Comparison of ENCODE assay signal across 12 mouse cellular contexts in the genomic region with DNA sequence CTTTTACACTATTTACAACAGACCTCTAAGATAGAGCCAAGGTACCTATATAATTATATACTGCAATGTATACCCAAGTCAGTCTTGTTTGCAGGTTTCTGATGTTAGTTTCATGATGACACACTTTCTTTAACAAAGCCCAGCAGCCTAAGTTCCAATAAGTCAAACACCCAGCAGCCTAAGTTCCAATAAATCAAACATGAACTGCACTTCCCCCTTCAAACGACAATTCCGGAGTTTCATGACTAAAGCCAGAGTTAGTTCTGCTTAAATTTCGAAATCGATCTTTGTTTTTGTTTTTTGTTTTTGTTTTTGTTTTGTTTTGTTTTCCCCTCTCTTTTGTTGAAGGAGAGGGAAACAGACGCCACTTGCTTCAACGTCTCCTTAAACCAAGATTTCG. TPM values are rescaled to one million over a fixed set of nuclear protein-coding genes. Genes with fewer than 3 reads are reported as not detected.
A peak's percentile ranks its signal among the peaks of the same experiment; 100 is the strongest.
DNase-seq lines count a peak whose midpoint lies in the region; ATAC-seq and TF ChIP-seq lines count a peak whose summit lies in the region.
"Had no signal": no experiment of that assay in that cellular context is flagged by ENCODE, and none has a peak within 500 bp of the region (broad histone marks: within the 10 kb centered on the region; RNA-seq: fewer than 3 reads in every experiment).

No protein-coding gene starts in this region.

- H3K79me2 ChIP-seq in liver, adult 2 months (ENCODE audit: control insufficient read depth, insufficient read depth, low read length), result no peaks in the 10 kb centered on the region

- H3K27me3 ChIP-seq in heart, embryonic 13.5 days (replicated peaks), result no peaks in the 10 kb centered on the region
- H3K27me3 ChIP-seq in liver, adult 2 months (ENCODE audit: control insufficient read depth, insufficient read depth, low read length), result no peaks in the 10 kb centered on the region
- no peaks in the 10 kb centered on the region for H3K27me3 ChIP-seq in liver, postnatal 0 days (ENCODE audit: insufficient read depth, low read length)
- no peaks in the 10 kb centered on the region for H3K27me3 ChIP-seq in forebrain, embryonic 14.5 days (replicated peaks; ENCODE audit: control insufficient read depth, insufficient read depth, low read length)
- H3K27me3 ChIP-seq: hindbrain, embryonic 13.5 days had no signal

- H3K9ac ChIP-seq in heart, embryonic 13.5 days, result no peak overlapping the region
- H3K9ac ChIP-seq in liver, adult 2 months (ENCODE audit: low read depth, low read length), result no peak overlapping the region
- H3K9ac ChIP-seq in liver, postnatal 0 days (replicated peaks), result no peak overlapping the region
- no peak overlapping the region for H3K9ac ChIP-seq in forebrain, embryonic 14.5 days (ENCODE audit: low read length)
- H3K9ac ChIP-seq: hindbrain, embryonic 13.5 days had no signal

- H3K27ac ChIP-seq in heart, embryonic 13.5 days (replicated peaks), result peak overlapping the region; percentile 73
- H3K27ac ChIP-seq in liver, adult 2 months (replicated peaks; ENCODE audit: insufficient read depth, low read depth, low read length), result peak overlapping the region; percentile 68
- peak overlapping the region; percentile 40; the same call in 1 of the 2 replicates for H3K27ac ChIP-seq in liver, postnatal 0 days (ENCODE audit: low read depth)
- no peak overlapping the region for H3K27ac ChIP-seq in forebrain, embryonic 14.5 days (ENCODE audit: low read depth, low read length)
- H3K27ac ChIP-seq: embryonic facial prominence, embryonic 10.5 days; hindbrain, embryonic 13.5 days had no signal

- TF ChIP-seq EP300 in liver, postnatal 0 days (IDR thresholded peaks at IDR 0.05; ENCODE audit: low read depth), result no peak

- TF ChIP-seq POLR2A in liver, adult 2 months (IDR thresholded peaks at IDR 0.05; ENCODE audit: extremely low read depth, insufficient read depth, low read length), result no peak

- peak overlapping the region; percentile 46 for H3K4me2 ChIP-seq in heart, embryonic 13.5 days
- H3K4me2 ChIP-seq in liver, postnatal 0 days (ENCODE audit: low read depth, low read length), result peak overlapping the region; percentile 59
- no peak overlapping the region for H3K4me2 ChIP-seq in forebrain, embryonic 14.5 days (ENCODE audit: low read length)

- no peak for DNase-seq in heart, adult 18-20 months
- peak; percentile 18 for DNase-seq in liver, adult 2 months (ENCODE audit: extremely low read depth, low read depth, low spot score)
- no peak for DNase-seq in liver
- DNase-seq in liver, postnatal 0 days, result no peak
- no peak for DNase-seq in ovary, postnatal 10 days (ENCODE audit: low spot score)
- DNase-seq in forebrain, embryonic 14.5 days (ENCODE audit: low spot score), result no peak
- DNase-seq: cerebellum, adult 2 months had no signal

- no peak overlapping the region for H3K4me3 ChIP-seq in heart, embryonic 13.5 days
- H3K4me3 ChIP-seq in liver, adult 2 months (ENCODE audit: insufficient read depth, low read depth, low read length), result no peak overlapping the region
- peak overlapping the region; percentile 1; the same call in 1 of the 2 replicates for H3K4me3 ChIP-seq in liver, postnatal 0 days (ENCODE audit: low read depth, low read length)
- H3K4me3 ChIP-seq in forebrain, embryonic 14.5 days (ENCODE audit: low read depth, low read length), result no peak overlapping the region
- H3K4me3 ChIP-seq: embryonic facial prominence, embryonic 10.5 days; hindbrain, embryonic 13.5 days had no signal

- ATAC-seq in heart, embryonic 13.5 days (ENCODE audit: extremely low read depth, insufficient number of reproducible peaks, low FRiP score, low TSS enrichment), result no peak
- ATAC-seq in common myeloid progenitor, adult 5-6 weeks (replicated peaks; ENCODE audit: low read depth, poor library complexity, severe bottlenecking), result peak; percentile 48
- no peak for ATAC-seq in liver, postnatal 0 days
- no peak for ATAC-seq in forebrain, embryonic 14.5 days
- ATAC-seq: activated CD4-positive, CD25-positive, alpha-beta regulatory T cell, adult 4 months had no signal

- H3K36me3 ChIP-seq in heart, embryonic 13.5 days, result no peaks in the 10 kb centered on the region
- no peaks in the 10 kb centered on the region for H3K36me3 ChIP-seq in liver, adult 2 months (ENCODE audit: control insufficient read depth, insufficient read depth, low read length)
- H3K36me3 ChIP-seq in liver, postnatal 0 days (replicated peaks; ENCODE audit: insufficient read depth, low read length), result no peaks in the 10 kb centered on the region
- H3K36me3 ChIP-seq in forebrain, embryonic 14.5 days (ENCODE audit: control insufficient read depth, insufficient read depth, low read length), result no peaks in the 10 kb centered on the region
- H3K36me3 ChIP-seq: embryonic facial prominence, embryonic 10.5 days; hindbrain, embryonic 13.5 days had no signal

- 59% methylated on average over 7 of the region's 7 CpGs for WGBS in heart, embryonic 13.5 days
- 50% methylated on average over 7 of the region's 7 CpGs for WGBS in liver, adult 2 months
- WGBS in liver, postnatal 0 days (ENCODE audit: insufficient replicate concordance), result 23% methylated on average over 7 of the region's 7 CpGs
- WGBS in forebrain, embryonic 14.5 days, result 78% methylated on average over 7 of the region's 7 CpGs

- no peaks in the 10 kb centered on the region for H3K9me3 ChIP-seq in heart, embryonic 13.5 days
- H3K9me3 ChIP-seq in liver, postnatal 0 days (ENCODE audit: low read length), result no peaks in the 10 kb centered on the region
- H3K9me3 ChIP-seq in forebrain, embryonic 14.5 days (replicated peaks; ENCODE audit: control insufficient read depth, low read length), result no peaks in the 10 kb centered on the region
- H3K9me3 ChIP-seq: embryonic facial prominence, embryonic 10.5 days; hindbrain, embryonic 13.5 days had no signal

- no peak for TF ChIP-seq CTCF in liver, adult 2 months (IDR thresholded peaks at IDR 0.05; ENCODE audit: low read depth, low read length)
- TF ChIP-seq CTCF in liver, postnatal 0 days (IDR thresholded peaks at IDR 0.05; ENCODE audit: low read depth), result no peak

- H3K4me1 ChIP-seq in heart, embryonic 13.5 days, result peaks cover 10% of the 10 kb centered on the region
- H3K4me1 ChIP-seq in liver, adult 2 months (ENCODE audit: control insufficient read depth, insufficient read depth, low read length), result peaks cover 4% of the 10 kb centered on the region
- H3K4me1 ChIP-seq in liver, postnatal 0 days (ENCODE audit: insufficient read depth), result peaks cover 16% of the 10 kb centered on the region
- H3K4me1 ChIP-seq in forebrain, embryonic 14.5 days (ENCODE audit: control insufficient read depth, insufficient read depth, low read length), result peaks cover 4% of the 10 kb centered on the region; the same call in 1 of the 2 replicates
- H3K4me1 ChIP-seq: hindbrain, embryonic 13.5 days had no signal

RNA-seq across cellular contexts. Expression of a gene that starts 47.1 kb away (rescaled TPM):
- polyA plus RNA-seq in heart, embryonic 13.5 days (2015; fragmentation: Nextera tagmentation; extraction: Ambion mirVana), result 18.7 and 19.0 TPM in 2 replicates
- 10 to 100 TPM; 14.7 to 15.8 TPM for total RNA-seq in heart, adult 18-20 months (2021)
- total RNA-seq in liver, adult 2 months (2014; rRNA removed), result 2.7 and 4.5 TPM in 2 replicates
- 0.80 and 1.0 TPM in 2 replicates for polyA plus RNA-seq in liver, adult 2 months (2012; rRNA removed)
- total RNA-seq in common myeloid progenitor, adult 5-6 weeks (2017), result not detected in 2 replicates
- polyA plus RNA-seq in liver, postnatal 0 days (2015; fragmentation: Nextera tagmentation; extraction: Ambion mirVana), result 2.4 and 2.8 TPM in 2 replicates
- 1.1 and 1.8 TPM in 2 replicates for polyA plus RNA-seq in forebrain, embryonic 14.5 days (2014; fragmentation: Nextera tagmentation; extraction: Ambion mirVana)
- polyA plus RNA-seq: activated CD4-positive, CD25-positive, alpha-beta regulatory T cell, adult 4 months had no signal
